Mouse (Mus musculus): ENCODE measurements around the gene Abhd10.

Gene Abhd10

DNA sequence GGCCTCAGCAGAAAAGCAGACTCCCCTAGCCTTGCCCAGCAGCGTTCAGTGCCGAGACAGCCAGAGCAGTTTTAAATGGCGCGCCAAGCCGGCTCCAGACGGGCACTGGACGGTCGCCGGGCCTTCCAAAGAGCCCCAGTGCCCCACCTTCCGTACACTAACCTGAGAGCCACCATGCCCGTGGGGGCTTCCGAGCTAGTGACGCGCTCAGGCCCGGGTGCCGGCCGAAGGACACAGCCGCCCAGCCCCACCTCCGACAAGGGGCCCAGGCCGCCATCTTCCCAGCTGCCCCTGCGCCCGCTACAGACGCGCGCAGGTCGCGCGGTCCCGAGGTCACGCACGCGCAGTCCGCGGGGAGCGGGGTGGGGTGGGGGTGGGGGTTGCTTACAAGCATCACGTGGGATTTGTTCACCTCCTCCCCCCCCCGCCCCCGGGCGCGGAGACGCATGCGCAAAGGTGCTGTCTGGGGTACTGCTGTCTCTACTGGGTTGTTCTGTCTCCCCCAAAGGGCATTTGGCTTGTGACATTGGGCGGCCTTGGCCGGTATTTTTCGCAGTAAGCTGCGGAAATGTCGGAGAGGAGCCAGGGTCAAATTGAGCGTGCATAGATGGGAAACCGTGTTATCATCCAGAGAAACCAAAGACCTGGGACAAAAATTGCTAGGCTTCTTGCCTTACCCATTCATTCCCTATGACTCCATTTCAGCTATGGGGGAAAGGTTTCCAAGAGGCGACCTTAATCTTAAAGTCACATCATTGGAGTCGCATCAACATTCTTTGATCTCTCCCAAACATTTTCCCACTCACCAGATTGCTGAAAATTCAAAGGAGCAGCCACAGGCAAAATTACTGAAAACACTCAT lies at the start of gene Abhd10:
Gene Abhd10 (minus strand): TSS at position 341 of the 862 bp plus-strand sequence.
- DNase-seq (ENCODE audit: low spot score) = peak; percentile 92

DNA sequence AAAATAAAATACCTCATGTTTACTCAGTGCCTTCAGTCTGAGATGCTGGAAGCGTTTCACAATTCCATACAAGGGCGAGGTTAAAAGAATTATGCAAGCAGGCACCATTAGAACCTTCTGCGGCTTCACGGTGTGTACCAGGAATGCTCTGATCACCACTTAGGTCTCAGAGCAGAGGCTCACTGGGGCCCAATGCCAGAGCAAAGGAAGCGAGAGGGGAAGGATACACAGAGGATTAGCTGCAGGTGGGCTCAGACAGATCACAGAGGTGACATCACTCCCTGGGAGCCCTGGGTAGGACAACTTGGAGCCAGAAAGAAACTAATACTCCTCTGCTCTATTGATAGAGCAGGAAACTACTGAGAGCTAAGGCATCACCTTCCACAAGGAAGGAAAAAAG lies 48.5 kb upstream of the Abhd10 start:
- no peak for DNase-seq (ENCODE audit: low spot score)

- DNase-seq (ENCODE audit: low spot score) = no peak
Measured at GRCm38 (mm10) chr16:45789311-45789710, 46.6 kb upstream of the Abhd10 start.

GRCm38 (mm10) chr16:45787650-45788049 lies 44.9 kb upstream of the Abhd10 start:
- no peak for DNase-seq (ENCODE audit: low spot score)

GRCm38 (mm10) chr16:45786639-45787038 lies 43.9 kb upstream of the Abhd10 start:
- DNase-seq (ENCODE audit: low spot score) = no peak

GRCm38 (mm10) chr16:45780001-45780400 lies 37.2 kb upstream of the Abhd10 start:
- DNase-seq (ENCODE audit: low spot score) = no peak

- DNase-seq (ENCODE audit: low spot score) = no peak
Measured at GRCm38 (mm10) chr16:45774813-45775212, 32.1 kb upstream of the Abhd10 start.

DNA sequence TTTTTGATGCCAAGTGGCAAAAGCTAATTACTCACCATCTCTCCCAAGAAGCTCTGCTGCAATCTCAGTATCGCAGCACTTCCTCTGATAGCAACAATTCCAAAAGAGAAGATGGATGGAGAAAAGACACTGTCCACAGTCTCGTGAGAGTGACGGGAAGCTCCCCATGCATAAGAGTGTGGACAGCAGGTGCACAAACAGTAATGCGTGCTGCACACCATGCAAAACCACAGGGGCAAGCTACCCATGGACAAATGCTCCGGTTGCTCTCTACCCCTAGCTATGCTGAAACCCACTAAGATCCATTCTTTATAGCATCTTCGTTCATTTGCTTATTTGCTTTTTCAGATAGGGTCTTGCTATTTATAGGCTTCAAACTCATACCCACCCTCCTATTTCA lies 28.2 kb upstream of the Abhd10 start:
- DNase-seq (ENCODE audit: low spot score) = no peak

GRCm38 (mm10) chr16:45767853-45768640 lies 25.3 kb upstream of the Abhd10 start:
- DNase-seq (ENCODE audit: low spot score) = no peak

- no peak for DNase-seq (ENCODE audit: low spot score)
Measured at GRCm38 (mm10) chr16:45767434-45767833, 24.7 kb upstream of the Abhd10 start.

DNA sequence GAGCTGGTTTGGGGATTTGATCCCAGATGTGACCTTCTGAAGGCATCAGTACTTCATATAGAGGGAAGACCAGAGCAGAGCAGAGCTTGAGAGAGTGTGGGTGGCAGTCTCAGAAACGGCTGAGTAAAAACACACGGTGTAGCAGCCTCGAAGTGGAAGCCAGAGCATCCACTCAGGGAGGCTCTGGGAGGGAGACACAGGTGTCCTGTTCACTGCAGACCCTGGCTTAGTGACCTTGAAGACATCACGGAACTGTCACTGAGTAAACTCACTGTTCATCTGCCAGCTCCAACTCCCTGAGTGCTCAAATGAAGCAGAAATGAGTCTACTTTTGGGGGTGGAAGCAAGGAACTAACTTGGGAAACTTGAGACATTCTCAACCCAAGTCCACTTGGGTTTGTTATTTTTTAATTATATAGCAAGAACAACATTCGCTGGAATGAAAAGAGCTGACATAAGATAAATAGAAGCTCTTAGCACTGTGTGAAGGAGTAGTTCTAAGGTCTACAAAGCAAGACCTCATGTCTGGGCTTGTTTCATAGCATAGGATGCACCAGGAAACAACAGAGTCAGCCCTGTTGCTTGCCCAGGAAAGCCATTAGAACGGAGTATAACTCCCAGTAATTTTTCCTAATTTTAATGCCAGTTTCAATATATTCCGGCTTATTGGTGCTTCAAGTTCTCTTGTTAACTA lies 23.2 kb upstream of the Abhd10 start:
- DNase-seq (ENCODE audit: low spot score) = no peak

GRCm38 (mm10) chr16:45765102-45765501 lies 22.3 kb upstream of the Abhd10 start:
- no peak for DNase-seq (ENCODE audit: low spot score)

- no peak for DNase-seq (ENCODE audit: low spot score)
Measured at GRCm38 (mm10) chr16:45762859-45763505, 20.2 kb upstream of the Abhd10 start.

DNA sequence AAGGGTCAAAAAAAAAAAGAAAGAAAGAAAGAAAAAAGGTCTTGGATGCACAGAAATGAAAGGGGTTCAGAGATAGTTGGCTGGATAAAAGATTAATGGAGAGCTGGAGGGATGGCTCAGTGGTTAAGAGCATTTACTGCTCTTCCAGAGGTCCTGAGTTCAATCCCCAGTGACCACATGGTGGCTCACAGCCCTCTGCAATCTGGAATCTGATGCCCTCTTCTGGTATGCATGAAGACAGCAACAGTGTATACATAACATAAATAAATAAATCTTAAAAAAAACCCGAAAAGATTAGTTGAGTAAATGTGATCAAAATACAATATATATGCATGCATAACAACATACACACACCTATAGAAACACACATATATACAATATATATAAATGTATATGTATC lies 18.7 kb upstream of the Abhd10 start:
- no peak for DNase-seq (ENCODE audit: low spot score)

DNA sequence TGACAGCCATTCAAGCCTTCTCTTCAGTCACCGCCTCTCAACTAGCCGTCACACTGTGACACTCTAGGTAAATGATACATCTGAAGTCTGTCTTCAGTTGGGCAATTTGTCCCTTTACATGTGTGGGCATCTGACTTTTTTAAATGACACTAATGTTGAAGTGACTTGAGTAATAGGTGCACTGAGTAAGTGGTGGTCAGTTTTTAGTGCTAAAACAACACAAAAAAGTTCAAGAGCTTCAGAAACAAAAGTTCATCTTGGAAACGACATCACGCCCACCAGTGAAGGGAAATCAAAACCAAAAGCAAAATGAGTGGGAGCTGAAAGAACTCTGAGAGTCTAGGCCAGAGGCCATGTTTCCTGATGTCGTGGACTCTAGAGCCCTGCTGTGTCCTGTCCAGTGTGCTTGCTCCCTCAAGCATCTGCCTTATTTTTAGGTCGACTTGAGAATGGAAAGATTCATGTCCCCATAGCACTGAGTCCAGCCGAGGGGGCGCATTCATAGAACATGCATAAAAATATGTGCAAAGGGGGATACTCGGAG lies 16.0 kb upstream of the Abhd10 start:
- no peak for DNase-seq (ENCODE audit: low spot score)

GRCm38 (mm10) chr16:45757421-45758078 lies 14.8 kb upstream of the Abhd10 start:
- DNase-seq (ENCODE audit: low spot score) = no peak

DNA sequence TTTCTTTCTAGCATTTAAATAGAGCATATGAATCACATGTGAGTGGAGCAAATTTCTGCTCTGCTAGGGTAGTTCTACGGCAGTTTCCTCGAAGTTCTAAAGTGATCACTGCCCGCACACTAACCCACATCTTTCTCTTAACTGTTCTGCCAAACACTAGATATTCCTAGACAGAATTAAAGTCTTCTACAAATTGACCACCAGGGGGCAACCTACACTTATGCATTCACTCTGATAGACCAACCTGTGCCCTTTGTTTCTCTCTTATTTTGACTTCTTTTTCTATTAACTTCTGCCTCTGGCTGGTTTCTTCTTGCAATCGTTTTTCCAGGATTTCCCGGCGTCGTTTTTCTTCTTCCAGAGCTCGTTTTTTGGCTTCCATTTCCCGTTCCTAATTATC lies 14.1 kb upstream of the Abhd10 start:
- DNase-seq (ENCODE audit: low spot score) = no peak

DNA sequence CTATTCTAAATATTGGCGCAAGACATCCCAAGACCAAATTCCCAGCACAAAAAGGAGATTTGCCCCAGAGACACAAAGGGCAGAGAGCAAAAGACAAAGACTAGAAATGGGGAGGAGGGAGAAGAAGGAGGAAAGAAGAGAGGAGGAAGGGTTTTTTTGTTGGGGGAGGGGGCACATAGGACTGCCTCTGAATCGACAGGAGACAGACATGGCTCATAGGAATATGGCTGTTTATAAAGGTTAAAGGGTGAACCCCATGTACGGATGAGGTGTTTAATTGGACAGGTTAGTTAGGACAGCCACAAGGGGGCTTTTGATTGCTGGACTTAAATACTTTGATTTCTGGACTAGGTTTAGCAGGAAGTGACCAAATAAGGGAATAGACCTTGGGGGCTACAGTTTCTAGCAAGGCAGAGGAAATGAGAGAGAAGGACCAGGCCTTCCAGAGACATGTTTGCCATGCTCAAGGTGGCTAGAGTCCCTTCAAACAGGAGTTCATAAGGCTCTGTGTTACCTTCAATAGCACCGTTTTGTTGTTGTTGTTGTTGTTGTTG lies 913 bp upstream of the Abhd10 start:
- DNase-seq (ENCODE audit: low spot score) = no peak

- no peak for DNase-seq (ENCODE audit: low spot score)
Measured at GRCm38 (mm10) chr16:45737880-45738279, 4.9 kb downstream of the Abhd10 start.

- no peak for DNase-seq (ENCODE audit: low spot score)
Measured at GRCm38 (mm10) chr16:45736724-45737123, 6.0 kb downstream of the Abhd10 start.

GRCm38 (mm10) chr16:45729163-45729562 lies 13.6 kb downstream of the Abhd10 start:
- DNase-seq (ENCODE audit: low spot score) = no peak

Measured in ovary, adult 18-20 months (tissue).